Mouse (Mus musculus) c-Kit-positive CD71-negative TER-119-negative erythroid progenitor cells, embryonic 14.5 days (primary cell): ENCODE results near the gene Fgfr2.

Experiments used
- DNase-seq: peaks from one replicate; pipeline ENCODE4 v3.0.0-alpha.2; 2013; ENCODE audit warnings: low read depth

Fgfr2 gene

DNA sequence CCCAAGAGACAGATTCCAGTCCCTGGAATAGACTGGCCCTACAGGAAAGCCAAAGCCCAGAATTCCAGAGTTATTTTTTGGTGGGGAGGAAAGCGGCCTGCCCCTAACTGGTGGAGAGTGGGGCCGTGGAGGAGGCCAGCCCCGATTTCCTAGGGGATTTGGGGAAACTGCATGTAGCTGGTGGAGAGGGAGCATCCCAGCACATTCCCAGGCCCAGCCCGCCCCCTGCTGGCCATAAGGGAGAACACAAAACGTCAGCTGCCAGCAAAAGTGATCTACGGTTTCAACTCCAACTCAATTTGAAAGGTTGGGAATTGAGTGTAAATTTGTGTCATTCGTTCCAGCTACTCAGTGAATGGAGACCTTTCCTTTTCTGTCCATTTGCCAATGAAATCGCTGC is 909.7 kb downstream of the Fgfr2 start:
- peak; percentile 14 for DNase-seq

DNA sequence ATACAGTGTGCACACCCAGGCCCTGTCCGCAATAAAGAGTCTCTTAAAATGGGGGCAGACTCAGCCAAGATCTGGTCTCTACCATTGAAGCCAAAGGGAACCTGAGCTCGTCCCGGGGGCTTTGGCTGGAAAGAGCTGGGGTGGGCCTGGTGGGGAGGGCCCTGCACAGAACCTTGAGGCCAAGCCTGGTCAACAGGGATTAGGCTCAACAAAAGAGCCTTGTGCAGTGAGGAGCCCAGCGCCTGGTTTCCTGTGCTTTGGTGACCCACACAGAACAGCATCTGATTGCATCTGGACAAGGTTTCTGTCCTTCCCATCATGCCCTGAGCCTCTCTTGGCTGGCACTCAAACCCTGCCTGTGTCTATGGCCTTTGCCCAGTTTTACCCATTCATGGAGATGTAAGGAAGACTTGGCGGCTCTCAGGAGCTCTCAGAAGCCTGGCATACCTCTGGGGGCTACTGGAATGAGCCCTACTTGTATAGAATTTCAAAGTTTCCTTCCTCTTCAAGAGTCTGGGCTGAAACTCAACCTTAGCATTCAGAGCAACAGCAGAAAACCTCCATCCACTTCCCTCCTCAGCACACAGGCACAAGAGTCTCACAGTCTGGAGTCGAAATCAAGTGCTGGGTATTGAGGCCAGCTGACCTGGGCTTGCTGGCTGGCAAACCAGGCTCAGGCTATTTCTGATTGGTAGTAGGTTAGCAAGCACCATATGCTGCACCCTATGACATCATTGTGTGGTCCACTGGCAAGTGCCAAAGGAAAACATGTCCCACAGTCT is 911.0 kb downstream of the Fgfr2 start:
- DNase-seq: no peak

DNA sequence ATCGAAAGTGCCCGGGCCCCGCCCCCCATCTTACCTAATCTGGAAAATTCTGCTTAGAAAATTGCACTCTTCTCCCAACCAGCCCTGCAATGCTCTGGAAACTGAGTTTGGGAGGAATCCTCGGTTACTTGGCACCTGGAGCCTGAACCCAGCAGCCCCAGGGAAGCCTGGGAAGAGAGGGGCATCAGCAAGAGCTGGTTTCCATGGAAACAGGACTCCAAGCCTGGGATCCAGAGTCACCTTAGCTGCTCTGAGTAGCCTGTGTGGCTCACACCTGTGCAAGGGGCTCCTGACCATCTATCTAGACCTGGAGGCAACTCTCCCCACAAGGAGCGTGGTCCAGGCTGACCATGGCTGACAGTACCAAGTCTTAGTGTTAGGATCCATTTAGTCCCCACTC is 912.5 kb downstream of the Fgfr2 start:
- DNase-seq: no peak

DNA sequence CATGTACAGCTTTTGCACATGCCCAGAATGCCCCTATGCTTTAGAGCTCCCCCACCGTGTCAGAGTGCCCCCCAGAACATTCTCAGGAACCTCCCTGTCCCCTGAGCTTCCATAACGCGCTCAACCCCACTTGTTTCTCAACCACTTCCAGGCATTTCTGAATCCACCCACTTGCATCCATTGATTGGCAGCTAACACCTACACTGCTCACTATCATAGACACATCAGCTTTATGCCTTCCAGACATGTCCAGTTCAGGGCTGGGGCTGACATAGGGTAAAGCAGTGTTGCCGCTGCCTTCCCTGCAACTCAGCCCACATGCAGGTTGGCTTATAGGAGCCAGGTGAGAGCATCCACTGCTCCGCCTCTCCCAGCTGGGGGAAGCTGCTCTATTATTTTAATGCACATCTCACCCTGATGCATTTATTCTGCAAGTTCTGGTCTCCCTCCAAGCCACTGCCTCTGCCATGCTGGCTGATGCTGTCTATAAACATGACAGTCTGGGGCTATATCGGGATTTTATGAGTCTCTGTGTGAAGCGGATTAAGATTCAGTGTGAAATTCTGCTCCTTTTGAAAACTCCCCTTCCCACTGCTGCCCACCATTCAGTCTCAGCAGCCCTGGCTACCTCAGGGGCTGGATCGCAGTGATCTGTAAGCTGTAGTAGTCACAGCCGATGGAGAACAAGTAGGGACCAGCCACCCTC is 914.1 kb downstream of the Fgfr2 start:
- no peak for DNase-seq

DNA sequence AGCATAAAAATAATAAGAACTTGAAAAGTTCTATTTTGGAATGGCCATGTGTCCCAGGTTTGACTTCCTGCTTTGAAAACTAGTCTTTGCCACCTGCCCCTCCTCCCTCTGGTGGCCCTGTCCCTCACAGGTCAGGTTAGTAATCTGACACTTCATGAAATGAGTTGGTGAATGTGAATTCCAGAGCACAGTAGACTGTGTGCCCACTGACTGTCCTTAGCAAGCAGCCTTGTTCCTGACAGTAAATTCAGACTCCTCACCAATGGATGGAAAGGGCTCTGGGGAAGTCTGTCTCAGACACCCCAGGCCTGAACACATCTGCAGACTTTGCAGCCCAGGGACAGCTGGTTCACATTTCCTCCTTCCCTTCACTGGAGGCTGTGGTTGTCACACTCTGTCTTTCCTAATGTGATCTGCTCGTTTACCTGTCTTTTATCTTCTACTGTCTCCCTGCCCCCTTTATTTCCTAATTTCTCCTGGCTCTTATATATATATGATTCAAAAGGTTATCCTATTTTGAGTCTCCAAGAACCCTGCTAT is 919.0 kb downstream of the Fgfr2 start:
- DNase-seq: no peak

DNA sequence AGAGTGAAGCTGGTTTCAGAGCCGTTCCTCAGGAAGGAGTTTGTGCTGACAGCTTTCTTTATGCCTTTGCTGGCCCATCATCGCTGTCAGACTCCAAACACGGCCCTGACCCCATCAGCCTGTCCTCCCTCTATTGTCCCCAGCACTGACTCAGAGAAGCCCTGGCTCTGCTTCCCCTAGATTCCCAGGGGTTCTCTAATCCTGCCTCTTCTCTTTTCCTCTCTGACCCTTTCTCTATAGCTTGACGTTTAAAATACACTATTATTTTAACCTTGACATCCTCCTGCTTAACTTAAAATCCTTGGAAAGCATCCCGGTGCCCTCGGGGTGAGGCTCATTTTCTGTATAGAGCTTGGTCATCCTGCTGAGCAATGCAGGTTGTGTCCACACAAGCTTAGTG is 923.5 kb downstream of the Fgfr2 start:
- DNase-seq: no peak

DNA sequence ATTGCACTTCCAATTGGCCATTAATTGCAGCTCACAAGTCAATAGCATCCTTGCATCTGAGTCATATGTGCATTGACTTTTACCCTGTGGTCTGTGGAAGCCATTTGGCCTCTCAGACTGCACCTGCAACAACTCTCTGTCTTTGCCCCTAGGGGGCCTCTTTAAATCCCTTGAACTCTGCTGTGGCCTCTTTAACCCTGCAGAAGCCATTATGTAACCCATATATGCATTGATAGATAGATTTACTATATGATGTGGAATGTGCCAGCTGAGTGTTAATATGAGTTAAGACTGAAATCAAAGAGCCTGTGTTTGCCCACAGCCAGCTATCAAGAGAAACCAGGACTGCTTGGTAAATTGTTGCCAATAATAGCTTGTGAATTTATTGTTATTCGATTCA is 924.3 kb downstream of the Fgfr2 start:
- DNase-seq: no peak

DNA sequence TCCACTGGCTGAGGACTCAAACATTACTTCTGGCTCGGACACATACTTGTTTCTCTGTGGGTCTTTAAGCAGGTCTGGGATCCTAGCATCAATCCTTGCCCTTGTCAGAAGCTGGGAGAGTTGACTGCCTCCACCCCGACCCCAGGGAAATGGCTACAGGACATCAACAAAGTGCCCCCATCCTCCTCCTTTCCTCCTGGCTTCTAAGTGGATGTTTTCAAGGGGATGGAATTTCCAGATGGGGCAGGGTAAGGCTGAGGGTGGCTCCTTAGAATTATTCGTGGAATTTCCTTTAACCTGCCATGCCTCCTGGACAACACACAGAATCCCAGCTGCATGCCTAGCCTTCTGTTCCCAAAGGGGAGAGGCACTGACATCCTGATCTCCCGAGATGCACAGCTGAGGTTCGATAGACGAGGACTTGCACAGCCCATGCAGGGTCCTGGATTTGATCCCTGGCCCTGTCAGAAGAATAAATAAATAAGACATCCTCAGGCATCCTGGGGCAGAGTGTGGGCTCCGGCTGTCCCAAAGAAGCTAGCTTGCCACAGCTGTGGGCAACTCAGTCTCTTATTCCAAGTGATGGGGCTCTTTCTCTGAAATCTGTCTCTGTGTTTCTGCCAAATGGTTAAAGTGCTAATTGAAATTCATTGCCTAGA is 925.2 kb downstream of the Fgfr2 start:
- no peak for DNase-seq

DNA sequence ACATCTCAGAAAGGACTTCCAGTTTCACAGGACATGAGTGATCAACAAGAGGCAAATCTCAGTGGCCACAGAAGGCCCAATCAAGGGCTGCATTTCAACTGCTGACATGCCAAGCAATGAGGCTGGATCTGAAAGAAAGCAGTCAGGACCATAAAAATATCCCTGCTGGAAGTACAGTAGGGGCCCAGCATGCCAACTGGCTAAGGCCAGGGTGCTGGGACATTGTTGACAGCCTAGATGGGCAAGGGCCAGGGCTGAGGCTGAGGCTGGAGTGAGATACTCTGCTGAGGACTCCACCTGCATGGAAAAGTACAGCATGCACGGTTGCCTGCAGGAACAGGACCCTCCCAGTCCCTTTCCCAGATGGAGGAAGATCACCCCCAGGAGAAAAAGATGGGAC is 926.6 kb downstream of the Fgfr2 start:
- no peak for DNase-seq

DNA sequence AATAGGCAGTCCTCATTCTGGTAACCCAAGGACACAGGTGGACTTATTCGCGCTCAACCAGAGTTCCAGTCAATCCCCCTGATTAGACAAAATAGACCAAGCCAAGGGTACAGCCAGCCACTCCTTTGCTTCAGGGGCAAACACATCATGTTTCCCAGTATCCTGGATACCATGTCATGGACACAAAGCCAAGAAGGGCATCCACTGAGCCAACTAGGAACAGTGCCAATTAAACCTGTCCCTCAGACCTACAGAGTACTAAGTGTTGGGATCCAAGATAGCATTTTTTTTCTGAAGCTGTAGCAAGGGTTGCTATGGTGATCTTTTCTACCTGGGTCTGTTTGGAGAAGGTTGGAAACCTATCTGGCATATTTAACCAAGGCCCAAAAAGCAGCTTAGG is 929.5 kb downstream of the Fgfr2 start:
- DNase-seq: no peak

DNA sequence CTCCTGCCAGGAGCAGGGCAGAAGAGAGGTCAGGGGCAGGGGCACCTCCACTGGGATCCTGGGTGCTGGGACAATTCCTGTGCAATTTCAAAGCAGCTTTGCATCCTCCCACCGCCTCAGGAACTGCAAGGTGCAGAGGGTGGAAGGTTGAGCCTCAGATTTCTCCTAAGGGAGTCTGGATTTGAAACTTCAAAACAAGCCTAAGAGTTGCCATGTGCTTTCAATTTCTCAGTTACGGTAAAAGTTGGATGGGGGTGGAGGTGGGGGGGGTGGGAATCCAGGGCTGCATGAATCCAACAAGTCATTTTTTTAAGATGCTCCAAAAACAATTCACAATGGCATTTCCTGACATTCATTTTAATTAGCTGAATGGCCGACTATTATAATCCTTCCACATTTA is 935.7 kb downstream of the Fgfr2 start:
- DNase-seq: no peak

DNA sequence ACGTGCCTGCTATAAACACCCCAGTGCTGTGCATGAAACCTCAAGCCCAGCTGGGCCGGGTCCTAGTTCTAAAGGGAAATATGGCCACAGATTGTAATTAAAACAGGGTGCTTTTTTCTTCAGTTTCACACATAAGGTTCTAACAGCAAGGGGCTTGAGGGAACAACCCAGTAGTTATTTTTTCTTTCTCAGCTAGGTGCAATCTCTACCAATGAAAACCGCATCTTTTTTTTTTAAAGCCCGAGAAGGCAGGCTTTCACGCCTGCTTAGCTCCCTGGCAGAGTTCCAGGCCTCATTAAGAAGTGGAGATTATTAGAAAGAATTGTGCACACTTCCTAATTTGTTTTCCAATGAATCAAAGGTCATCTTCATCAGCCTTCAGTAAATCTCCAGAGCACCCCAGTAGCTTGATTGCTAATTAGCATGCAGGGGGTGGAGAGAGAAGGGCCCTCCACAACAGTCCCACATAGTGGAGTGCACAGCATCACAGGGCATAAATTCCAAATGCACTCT is 939.2 kb downstream of the Fgfr2 start:
- no peak for DNase-seq

DNA sequence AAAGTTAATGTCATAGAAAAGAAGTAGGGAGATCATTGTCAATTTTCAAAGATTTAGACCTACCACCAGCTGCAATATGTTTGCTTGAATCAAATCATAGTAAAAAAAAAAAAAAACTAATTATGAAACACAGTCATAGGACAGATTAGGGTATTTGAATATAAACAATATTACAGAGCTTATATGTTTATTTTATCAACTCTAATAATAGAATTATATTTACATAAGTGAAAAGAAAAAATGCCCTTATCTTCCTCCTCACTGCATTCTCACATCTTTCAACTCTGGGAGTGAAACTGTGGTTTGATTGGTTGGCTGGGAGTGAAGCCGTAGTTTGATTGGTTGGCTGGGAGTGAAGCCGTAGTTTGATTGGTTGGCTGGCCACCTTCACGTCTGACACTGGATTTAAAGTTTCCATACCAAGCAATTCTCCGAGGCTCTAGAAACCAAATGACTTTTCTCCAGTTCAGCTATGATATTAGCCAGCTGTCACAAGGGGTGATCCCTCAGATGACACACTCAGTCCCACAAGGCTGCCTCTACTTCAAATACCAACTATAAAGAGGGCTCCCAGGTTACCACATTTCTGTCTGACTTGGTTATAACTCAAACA is 941.5 kb downstream of the Fgfr2 start:
- no peak for DNase-seq

DNA sequence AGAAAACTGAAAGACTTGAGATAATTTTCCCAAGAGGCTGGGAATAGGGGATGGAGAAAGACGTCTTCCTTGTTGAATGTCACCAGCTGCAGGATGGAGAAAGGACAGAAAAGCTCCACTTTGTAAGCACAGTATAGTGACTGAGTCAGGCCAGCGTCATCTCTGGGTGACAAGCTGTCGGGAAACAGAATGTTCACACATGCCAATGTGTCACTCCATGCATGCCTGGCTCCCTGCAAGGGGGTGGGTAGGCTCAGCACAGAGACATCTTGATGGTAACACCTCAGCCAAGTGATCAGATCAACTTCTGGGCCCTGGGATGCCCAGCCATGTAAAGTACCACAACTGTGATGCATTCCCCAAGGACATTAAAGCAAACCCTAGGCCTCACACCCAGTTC is 942.1 kb downstream of the Fgfr2 start:
- no peak for DNase-seq

DNA sequence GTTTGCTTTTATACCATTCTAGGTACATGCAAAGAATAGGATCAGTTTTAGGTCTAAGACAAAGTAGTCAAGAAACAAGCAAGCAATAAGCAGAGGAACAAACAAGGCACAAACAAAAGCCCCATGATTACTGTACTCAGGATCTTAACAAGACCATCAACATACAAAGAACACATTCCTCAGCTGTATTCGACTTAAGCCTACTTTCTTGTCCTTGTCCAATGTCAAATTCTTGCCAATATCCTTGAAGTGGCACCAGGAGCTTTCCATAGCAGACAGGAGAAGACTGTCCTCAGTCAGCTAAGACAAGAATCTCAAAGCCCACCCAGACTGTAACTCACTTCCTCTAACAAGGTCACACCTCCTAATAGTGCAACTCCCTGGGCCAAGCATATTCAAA is 944.1 kb downstream of the Fgfr2 start:
- DNase-seq: no peak

DNA sequence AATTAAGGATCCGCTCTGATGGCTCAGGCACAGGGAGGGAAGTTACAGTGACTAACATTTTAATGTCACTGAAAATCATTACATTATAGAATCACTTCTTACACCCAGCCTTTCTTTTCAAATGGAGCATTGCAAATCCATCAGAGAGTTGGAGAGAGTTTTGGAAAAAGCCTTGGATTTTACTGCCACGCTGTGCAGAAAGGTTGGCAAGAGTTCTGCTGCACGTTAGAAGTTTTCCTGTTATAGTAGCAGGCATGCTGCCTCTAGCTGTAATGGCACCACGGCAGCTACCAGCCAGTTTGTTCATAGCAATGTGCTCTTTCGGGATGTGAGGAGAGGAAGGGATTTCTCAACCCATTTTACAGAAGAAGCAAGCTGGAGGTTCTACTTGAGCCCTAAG is 948.4 kb downstream of the Fgfr2 start:
- DNase-seq: no peak

DNA sequence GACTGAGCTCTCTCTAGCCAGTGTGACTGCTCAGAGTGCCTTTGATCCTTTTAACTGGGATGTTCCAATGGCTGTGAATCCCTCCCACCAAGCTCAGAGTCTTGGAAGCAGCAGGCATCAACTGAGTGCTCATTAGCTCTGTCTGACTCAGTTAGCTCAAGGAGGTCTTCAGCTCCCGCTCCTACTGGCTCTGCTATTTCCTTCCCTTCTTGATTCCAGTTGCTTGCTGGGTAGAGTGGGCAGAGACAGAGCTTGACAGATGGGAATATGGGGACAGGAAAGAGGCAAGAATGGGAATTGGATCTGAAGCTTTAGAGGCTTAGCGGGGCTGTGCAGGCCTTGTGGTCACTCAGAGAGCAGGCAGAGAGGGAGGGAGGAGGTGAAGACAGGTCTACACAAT is 948.9 kb downstream of the Fgfr2 start:
- DNase-seq: no peak

DNA sequence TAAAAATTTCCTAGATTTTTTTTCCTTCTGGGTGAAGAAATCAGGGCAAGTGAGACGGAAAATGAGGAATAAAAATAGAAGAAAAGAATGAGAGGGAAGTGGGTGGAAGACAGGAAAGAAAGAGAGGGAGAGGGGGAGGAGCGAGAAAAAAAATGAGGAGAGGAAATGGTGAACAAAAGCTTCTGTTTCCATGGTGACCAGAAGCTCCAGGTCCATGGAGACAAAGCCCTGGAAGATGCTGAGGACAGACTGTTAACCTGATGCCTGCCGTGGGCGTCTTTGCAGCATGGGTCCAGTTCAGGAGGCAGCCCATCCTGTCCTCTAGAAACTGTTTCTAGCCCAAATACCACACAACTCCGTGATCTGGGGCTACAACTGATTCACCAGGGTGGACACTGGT is 950.9 kb downstream of the Fgfr2 start:
- DNase-seq: no peak

DNA sequence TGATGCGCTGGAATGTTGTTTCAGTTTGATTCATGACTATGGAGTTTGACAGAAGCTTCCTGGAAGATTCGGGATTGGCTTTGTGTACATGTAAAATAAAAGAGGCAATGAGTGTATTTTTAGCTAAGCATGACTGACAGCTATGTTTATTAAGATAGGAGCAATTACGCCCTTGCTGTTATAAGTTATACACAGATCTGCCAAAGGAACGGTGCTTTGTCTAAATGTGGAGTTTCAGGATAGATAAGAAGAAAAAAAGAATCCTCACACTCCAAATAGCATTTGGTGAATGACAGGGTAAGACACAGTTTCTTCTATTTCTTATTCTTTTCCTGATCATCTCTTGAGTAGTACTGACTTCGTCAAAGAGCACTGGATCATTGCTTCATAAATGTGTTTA is 951.4 kb downstream of the Fgfr2 start:
- DNase-seq: no peak

DNA sequence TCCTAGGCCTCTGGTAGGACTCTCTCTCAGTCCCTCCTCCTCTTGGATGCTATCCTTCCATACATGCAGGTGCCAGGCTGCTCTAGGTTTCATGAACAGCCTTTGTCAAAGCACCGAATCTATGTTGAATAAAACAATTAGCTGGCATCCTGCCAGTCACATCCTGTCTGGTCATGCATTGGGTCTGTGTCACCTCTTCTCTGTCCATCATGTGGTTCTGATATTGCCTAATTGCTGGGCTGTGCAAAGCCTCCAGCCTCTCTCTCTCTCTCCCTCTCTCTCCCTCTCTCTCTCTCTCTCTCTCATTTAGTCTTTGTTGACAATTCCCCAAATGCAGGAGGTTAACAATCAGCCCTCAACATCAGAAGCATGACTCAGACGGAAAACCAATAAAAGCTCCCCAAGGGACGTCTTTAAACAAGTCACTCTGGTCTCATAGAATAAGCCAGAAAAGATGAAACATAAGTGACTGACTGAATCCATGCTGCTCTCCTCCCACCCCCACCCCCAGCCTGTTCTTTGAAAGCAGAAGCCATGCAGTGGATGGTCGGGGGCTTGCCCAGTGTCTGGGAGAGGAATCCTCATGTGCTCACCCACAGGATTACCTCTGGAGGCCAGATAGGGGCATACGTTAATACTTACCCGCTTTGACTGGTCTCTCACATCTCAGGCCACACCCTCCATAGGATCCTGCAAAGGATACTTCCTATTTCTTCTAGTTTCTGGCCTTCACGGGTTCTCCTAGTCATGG is 953.6 kb downstream of the Fgfr2 start:
- DNase-seq: no peak

DNA sequence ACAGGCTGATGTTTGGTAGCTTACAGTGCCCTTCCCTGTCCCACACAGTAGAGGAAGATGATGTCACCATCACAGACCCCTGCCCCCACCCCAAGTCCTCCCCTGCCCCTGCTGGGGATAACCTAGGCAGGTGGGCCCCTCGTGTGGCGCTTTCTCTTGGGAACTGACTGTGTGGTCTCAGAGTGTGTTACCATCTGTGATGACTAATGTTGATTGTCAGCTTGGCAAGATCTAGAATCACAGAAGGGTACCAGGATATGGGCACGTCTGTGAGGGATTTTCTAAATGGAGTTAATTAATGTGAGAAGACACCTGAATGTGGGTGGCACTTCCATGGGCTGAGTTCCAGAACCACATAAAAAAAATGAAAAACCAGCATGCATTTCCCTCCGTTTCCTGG is 955.9 kb downstream of the Fgfr2 start:
- DNase-seq: no peak

DNA sequence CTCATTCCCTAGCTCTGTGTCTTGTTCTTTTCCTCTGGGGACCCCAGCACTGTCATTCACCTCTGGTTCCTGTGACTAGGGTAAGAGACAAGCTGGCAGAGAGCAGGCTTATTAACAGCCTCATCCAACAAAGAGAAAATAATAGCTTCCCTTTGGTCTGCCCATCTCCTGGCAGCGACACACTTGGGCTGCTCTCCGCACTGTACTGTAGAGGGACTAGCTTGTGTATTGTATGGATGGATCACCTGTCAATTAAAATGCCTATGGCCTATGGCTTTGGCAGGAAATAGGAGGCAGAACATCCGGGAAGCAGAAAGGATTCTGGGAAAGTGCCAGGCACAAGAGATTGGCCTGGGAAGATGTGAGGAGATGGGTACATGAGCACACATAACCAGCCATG is 960.9 kb downstream of the Fgfr2 start:
- no peak for DNase-seq
